Mouse (Mus musculus) cerebellum, adult 8-10 months (tissue): ENCODE data around the gene Card11.
A peak's percentile ranks its signal among the peaks of the same experiment; 100 is the strongest.

Source experiments
- DNase-seq: peaks from one replicate; pipeline ENCODE4 v3.0.0; 2022

The Card11 gene

DNA sequence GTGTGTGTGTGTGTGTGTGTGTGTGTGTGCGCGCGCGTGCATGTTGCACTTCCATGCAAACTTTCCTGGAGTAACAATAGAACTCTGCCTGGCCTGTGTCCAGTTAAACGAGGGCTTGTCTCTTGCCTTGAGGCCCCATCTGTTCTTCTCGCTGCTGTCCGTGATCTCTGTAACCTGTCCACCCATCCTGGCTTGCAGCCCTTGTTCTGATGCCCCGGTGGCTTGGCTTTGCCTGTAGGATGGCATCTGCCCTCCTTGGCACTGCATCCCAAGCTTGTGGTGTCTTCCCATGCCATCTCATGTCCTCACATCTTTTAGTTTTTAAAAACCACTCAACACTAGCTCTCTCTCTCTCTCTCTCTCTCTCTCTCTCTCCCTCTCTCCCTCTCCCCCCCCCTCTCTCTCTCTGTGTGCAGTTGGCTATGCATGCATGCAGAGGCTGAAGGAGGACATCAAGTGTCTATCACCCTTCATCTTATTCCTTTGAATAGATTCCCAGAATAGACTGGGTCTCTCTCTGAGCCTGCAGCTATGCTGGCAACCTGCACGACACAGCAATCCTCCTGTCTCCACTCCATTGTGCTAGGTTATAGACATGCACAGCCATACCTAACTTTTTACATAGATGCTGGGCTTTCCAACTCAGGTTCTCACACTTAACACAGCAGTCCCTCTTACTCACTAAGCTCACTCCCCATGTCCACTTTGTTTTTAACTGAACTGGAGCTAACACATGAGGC is 14.9 kb downstream of the Card11 start:
- DNase-seq: peak; percentile 62

DNA sequence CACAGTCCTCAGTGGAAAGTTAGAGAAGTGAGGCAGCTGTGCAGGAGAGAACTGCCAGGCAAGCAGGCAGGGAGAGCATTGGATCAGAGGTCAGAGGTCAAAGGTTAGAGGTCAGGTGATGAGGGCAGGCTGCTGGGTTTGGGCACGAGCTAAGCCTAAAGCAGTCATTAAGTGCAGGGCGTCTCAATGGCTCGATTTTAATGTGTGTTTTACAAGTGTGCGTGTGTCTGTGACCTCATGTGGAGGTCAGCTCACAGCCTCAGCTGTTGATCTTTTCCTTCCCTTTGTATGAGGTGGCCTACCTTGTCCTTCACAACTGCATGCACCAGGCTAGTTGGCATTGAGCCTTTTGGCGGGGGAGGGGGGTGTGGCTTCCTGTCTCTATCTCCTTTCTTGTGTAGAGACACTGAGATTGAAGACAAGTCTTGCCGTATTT is 19.0 kb downstream of the Card11 start:
- DNase-seq: no peak

DNA sequence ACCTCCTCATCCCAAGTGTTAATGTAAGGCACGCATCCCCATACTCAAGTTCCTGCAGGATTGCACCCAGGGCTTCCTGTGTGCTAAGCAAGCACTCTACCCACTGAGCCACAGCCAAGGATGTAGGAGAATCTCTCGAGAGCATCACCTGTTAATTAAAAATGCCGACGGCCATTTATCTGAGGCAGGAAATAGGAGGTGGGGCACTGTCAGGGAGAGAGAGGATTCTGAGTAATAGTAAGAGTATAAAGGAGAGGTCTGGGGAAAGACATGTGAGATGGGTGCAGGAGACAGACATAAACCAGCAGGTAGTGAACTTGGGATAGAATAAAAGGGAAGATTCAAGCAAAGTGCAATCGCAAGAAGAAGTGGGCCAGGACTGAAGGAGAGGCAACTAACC is 19.6 kb downstream of the Card11 start:
- DNase-seq: no peak

GRCm38 (mm10) chr5:140980051-140980450 is 20.3 kb downstream of the Card11 start:
- no peak for DNase-seq

DNA sequence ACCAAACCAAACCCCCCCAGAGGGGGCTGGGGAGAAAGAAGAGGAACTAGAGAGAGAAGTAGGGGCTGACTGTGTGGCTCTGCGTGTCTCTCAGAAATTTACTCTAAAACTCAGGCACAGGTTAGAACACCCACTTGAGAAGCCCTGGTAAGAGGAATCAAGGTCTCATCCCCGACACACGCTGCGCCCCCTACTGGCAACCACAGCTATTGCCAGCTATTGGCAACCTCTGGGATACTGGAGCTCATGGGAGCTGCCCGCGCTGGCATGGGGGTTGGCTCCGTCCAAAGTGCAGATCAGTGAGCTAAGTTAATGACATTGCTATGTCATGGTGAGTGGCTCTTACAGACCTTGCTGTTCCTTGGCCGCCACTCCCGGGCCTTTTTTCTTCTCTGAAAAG is 37.4 kb downstream of the Card11 start:
- peak; percentile 7 for DNase-seq

DNA sequence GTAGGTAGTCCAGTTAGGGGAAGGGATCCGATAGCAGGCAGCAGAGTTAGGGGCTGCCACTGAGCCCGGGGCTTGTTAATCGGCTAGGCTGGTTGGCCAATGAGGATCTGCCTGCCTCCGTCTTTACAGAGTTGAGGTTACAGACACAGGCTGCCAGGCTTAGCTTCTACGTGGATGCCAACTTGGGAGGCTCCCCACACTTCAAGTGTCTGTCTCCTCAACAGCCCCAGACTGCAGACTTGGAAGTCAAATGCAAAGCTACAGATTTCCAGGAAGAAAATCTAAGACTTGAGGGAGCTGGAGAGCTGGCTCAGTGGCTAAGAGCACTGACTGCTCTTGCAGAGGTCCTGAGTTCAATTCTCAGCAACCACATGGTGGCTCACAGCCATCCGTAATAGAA is 39.6 kb downstream of the Card11 start:
- DNase-seq: no peak

DNA sequence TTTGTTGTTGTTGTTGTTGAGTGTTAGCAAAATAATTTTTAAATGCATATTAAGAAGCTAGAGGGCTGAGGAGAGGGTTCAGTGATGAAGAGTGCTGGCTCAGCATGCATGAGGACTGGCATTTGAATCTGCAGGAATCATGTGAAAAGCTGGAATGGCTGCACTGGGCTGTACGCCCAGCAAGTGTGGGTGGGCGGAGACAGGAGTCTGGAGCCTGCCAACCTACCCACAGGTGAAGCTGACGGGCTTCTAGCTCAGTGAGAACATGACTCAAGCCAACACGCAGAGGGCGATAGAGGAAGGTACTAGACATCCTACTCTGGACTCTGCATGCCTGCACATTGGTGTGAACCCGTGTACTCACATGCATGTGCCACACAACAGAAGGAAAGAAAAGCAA is 41.2 kb downstream of the Card11 start:
- no peak for DNase-seq

DNA sequence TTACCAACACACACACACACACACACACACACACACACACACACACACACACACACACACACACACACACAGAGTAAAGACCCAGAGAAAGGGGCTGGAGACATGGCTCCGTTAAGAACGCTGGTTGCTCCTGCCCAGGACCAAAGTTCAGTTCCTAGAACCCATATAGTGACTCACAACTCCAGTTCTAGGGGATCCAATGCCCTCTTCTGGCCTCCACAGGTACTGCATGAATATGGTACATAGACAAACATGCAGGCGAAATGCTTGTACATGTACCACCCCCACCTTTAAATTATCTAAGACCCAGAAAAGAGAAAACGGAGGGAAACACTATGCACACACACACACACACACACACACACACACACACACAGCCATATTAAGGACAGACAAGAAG is 43.3 kb downstream of the Card11 start:
- no peak for DNase-seq

DNA sequence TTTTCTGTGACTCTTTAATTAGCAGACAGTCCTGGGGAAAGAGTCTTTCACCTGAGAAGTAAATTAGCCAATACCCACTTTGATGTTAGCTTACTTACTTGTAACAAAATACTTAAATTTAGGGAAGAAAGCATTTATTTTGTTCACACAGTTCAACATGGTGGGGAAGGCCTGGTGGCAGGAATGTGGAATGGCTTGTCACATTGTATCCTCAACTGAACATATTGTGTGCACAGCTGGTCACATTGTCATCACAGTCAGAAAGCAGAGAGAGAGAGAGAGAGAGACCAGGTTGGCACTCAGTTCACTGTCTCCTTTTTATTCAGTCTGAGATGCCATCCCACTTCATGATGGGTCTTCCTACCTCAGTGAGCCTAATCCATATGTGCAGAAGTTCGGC is 44.7 kb downstream of the Card11 start:
- DNase-seq: no peak

DNA sequence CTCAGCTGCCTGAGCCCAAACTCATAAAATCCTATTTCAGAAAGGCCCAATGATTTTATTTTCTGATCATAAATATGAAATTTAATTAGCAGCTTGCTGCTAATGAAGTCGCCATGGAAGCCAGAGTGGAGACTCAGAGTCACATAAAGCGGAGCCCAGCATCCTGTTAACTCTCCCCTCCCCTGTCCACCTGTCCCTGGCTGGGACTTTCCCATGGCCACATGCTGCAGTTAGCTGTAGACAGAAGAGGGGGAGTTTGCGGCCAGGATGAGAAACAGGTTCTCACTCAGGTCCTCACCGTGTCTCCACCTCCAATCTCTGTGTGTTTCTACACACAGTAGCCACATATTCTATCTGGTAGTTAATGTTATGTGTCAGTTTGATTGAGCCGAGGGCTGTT is 48.6 kb downstream of the Card11 start:
- no peak for DNase-seq

DNA sequence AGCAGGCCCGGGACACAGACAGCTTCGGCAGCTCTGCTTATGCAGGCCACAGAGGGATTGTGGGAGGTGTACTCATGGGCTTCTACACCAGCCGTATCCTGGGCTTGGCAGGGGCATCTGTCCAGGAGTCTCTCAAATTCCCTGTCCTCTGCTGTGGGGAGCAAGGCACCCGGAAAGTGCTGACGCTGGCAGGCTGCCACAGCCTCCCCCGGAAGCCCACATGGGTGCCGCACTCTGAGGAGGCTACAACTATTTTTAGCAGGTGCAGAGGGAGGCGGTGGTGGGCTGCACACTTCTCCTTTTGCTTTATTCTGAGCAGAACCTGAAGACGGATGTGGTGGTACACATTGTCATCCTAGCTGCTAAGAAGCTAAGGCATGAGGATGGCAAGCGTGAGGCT is 52.4 kb downstream of the Card11 start:
- DNase-seq: no peak

DNA sequence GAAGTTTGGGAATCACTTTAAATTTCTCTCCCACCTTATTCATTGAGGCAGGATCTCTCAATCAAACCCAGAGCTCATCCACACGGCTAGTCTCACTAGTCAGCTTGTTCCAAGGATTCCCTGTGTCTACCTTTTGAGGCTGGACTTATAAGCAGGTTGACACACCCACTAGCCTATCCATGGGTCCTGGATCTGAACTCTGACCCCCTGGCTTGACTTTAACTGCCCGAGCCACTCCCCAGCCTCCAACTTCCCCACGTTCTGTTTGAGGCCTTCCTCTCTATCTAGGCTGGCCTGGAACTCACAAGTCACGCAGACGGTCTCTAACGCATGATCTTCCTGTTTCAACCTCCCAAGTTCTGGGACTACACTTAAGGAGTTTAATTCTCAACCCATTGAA is 54.3 kb downstream of the Card11 start:
- DNase-seq: no peak

DNA sequence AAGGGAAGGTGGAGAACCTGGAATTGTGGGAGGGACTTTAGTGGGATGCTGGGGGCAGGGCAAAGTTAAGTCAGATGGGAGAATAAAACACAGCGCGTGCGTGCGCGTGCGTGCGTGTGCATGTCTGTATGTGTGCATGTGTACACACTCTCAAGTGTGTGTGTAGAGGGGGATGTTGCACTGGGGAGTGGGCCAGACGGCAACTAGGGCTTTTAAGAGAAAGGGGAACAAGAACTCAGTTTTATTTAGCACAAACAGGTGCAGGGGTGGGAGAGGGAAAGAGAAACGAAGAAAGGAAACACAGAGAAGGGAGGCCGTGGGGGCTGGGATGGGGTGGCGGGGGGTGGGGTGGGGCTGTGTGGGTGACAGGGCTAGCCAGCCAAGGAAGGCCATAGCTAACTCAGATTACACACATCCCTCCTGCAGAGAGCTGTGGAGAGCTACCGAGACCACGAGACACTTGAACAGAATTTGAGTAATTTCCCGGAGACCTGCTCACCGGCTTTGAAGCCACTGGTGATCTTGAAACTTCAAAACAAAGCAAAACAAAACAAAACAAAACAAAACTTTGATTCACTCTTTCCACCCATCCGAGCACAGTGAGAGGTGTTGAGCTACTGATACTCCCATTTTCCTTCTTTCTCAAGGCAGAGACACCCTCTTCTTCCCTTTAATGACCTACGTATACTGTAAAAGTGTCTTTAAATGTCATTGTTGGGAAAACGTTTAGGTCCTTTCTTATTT is 55.8 kb downstream of the Card11 start:
- DNase-seq: no peak

- no peak for DNase-seq
Measured at GRCm38 (mm10) chr5:140940923-140941491, 59.4 kb downstream of the Card11 start.

GRCm38 (mm10) chr5:140940257-140940922 is 60.0 kb downstream of the Card11 start:
- DNase-seq: no peak

DNA sequence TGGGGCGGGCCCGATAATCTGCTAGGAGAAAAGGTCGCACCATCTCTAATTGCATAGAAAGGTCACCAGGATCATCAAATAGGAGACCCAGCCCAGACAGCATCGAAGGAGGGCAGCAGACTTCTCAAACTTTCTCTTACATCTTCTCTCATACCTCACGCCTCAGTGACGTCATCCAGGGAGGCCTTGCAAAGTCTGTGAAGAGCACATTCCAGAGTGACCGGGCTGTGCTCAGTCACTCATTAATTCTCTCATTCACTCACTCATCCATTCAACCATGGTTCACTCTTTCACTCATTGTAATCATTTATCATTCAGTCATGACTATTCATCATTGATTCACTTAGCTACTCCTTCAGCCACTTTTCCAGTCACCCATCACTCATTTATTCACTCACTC is 63.6 kb downstream of the Card11 start:
- no peak for DNase-seq

- no peak for DNase-seq
Measured at GRCm38 (mm10) chr5:140935848-140936247, 64.5 kb downstream of the Card11 start.

DNA sequence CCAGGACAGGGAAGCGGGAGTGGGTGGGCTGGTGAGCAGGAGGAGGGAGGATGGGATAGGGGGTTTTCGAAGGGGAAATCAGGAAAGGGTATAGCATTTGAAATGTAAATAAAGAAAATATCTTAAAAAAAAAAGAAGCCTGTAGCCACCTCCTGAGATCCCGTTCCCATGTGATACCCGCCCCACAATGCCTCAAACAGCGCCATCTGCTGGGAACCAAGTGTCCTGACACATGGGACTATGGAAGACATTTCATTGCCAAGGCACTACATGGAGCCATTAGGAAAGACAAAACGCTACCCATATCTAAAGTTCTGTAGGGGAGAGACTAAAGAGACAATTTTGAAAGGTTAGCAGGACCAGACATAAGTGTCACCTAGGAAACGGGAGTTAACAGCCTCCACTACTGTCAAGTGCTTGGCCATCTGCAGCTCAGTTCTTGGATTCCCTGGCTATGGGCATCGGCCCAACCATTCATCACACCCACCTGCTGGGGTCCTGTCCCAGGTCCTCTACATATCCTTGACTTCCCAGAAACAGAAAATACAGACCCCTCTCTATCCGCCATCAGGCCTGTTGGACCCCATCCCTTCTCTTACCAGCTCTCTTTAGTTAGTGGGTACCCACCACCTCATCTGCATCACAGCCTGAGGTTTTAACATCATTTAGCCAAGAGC is 65.6 kb downstream of the Card11 start:
- DNase-seq: no peak

DNA sequence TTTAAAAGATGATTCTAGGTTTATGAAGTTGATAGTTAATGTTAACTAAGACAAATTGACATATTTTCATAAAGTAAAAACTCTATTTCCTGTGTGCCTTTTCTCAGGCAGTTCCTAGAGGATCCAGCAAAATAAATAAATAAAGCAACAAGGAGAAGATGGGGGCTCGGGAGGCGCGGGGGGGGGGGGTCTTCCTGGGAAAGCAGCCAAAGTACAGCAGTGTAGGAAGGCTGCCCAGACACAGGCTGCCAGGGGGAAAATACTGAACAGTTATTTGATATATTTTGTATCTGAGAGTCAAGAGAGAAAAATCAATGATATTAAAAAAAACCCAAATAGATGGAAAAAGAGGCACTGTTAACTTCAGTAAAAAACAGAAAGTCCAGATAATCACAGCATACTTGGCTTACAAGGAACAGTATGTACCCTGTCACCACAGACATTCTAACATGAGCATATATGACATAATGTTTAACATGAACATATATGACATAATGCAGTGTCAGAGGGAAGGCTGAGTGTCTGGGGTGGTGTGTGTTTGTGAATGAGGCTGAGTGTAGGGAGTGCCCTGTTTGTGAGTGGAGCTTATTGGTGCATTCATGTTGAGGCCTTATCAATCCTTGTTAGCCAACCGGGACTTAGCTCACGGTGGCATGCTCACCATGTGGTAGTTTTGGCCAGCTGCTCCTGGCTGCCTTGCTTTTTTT is 68.7 kb downstream of the Card11 start:
- no peak for DNase-seq

GRCm38 (mm10) chr5:140918519-140918918 is 81.9 kb downstream of the Card11 start:
- no peak for DNase-seq

GRCm38 (mm10) chr5:140917807-140918206 is 82.6 kb downstream of the Card11 start:
- no peak for DNase-seq

GRCm38 (mm10) chr5:140910841-140911240 is 89.5 kb downstream of the Card11 start:
- DNase-seq: no peak
